Mouse (Mus musculus) heart, adult 2 months (tissue): ENCODE results near the gene 2410002F23Rik.

Experiments used
- CTCF ChIP-seq: fragments of 200-600 bp; IDR thresholded peaks from 2 replicates; pipeline ENCODE4 v1.8.1; 2022; ENCODE audit warnings: antibody characterized with exemption, mild to moderate bottlenecking, moderate library complexity
- POLR2A ChIP-seq: fragments of 200-500 bp; IDR thresholded peaks from 2 replicates; pipeline ENCODE4 v1.6.1; 2011; ENCODE audit warnings: mild to moderate bottlenecking, low read depth, low read length, control low read depth; ENCODE audit not compliant: insufficient read depth

GRCm38 (mm10) chr7:44244080-44244479 is 2.4 kb upstream of the 2410002F23Rik start:
- no peak for TF ChIP-seq CTCF
- no peak for TF ChIP-seq POLR2A
